Mouse (Mus musculus) testis, adult 2 months (tissue): Measurements from ENCODE around the gene Elk3.

ENCODE experiments used
- CTCF ChIP-seq: fragments of 200-500 bp; IDR thresholded peaks from 2 replicates; pipeline ENCODE4 v1.5.1; 2012; ENCODE audit warnings: low read depth, mild to moderate bottlenecking, inconsistent platforms, low read length, moderate library complexity; ENCODE audit not compliant: control insufficient read depth, insufficient read depth, insufficient replicate concordance
- POLR2A ChIP-seq: fragments of 200-500 bp; IDR thresholded peaks from 2 replicates; pipeline ENCODE4 v1.6.1; 2012; ENCODE audit warnings: low read depth, mild to moderate bottlenecking, inconsistent platforms, low read length, moderate library complexity; ENCODE audit not compliant: control insufficient read depth

DNA sequence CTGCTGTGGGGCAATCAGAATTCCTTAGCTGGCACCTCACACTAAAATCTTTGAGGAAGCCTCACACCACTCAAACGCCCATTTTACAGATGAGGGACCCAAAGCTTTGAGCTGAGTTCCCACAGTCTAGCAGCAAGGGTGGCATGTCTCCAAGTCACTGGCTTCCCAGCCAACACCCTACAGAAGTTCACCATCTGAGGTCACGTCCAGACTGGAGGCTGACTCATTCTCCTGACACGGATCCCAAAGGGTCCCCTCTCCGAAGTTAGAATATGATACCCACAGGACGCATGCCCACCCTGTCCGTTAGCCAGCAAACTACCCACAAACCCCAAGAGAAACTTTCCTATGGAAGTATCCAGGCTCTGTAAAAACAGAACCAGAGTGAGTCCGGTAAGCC is 39.1 kb downstream of the Elk3 start:
- TF ChIP-seq CTCF (no peak), POLR2A (no peak)
